Mouse (Mus musculus) thymus, postnatal 25 days (tissue): ENCODE results near the gene Cd5.

ENCODE experiments used
- DNase-seq: peaks from one replicate; pipeline ENCODE4 v3.0.0; 2022

Cd5 gene

GRCm38 (mm10) chr19:10738811-10739210, at the start of gene Cd5:
Gene Cd5, minus strand, starts transcription at chr19:10739002.
- DNase-seq: peak; percentile 83

- DNase-seq: peak; percentile 85
Observed at GRCm38 (mm10) chr19:10788242-10788641, 49.4 kb upstream of the Cd5 start.

- peak; percentile 84 for DNase-seq
Observed at GRCm38 (mm10) chr19:10787406-10787805, 48.6 kb upstream of the Cd5 start.

GRCm38 (mm10) chr19:10786753-10787152, 48.0 kb upstream of the Cd5 start:
- DNase-seq: peak; percentile 30

GRCm38 (mm10) chr19:10784796-10785459, 46.1 kb upstream of the Cd5 start:
- DNase-seq: peak; percentile 33

- DNase-seq: peak; percentile 66
Observed at GRCm38 (mm10) chr19:10784061-10784460, 45.3 kb upstream of the Cd5 start.

- DNase-seq: peak; percentile 62
Observed at GRCm38 (mm10) chr19:10783168-10783567, 44.4 kb upstream of the Cd5 start.

GRCm38 (mm10) chr19:10781641-10782040, 42.8 kb upstream of the Cd5 start:
- peak; percentile 32 for DNase-seq

GRCm38 (mm10) chr19:10776906-10777305, 38.1 kb upstream of the Cd5 start:
- DNase-seq: peak; percentile 36

- no peak for DNase-seq
Observed at GRCm38 (mm10) chr19:10774141-10774540, 35.3 kb upstream of the Cd5 start.

GRCm38 (mm10) chr19:10773384-10773783, 34.6 kb upstream of the Cd5 start:
- no peak for DNase-seq

- no peak for DNase-seq
Observed at GRCm38 (mm10) chr19:10772866-10773265, 34.1 kb upstream of the Cd5 start.

GRCm38 (mm10) chr19:10771995-10772394, 33.2 kb upstream of the Cd5 start:
- no peak for DNase-seq

GRCm38 (mm10) chr19:10769429-10770195, 30.8 kb upstream of the Cd5 start:
- no peak for DNase-seq

GRCm38 (mm10) chr19:10768694-10769428, 30.1 kb upstream of the Cd5 start:
- no peak for DNase-seq

GRCm38 (mm10) chr19:10767631-10768030, 28.8 kb upstream of the Cd5 start:
- DNase-seq: no peak

GRCm38 (mm10) chr19:10763381-10764031, 24.7 kb upstream of the Cd5 start:
- DNase-seq: no peak

GRCm38 (mm10) chr19:10762468-10762867, 23.7 kb upstream of the Cd5 start:
- no peak for DNase-seq

GRCm38 (mm10) chr19:10761794-10762415, 23.1 kb upstream of the Cd5 start:
- no peak for DNase-seq

- peak; percentile 65 for DNase-seq
Observed at GRCm38 (mm10) chr19:10759983-10760831, 21.4 kb upstream of the Cd5 start.

GRCm38 (mm10) chr19:10759525-10759924, 20.7 kb upstream of the Cd5 start:
- no peak for DNase-seq

- DNase-seq: no peak
Observed at GRCm38 (mm10) chr19:10758708-10759107, 19.9 kb upstream of the Cd5 start.
